In genomic region chr11:53839663-53840642, GRCm38 (mm10) we compare ENCODE assay signal across 12 mouse cellular contexts. TPM values are rescaled to one million over a fixed set of nuclear protein-coding genes. Genes with fewer than 3 reads are reported as not detected.
DNase-seq lines count a peak whose midpoint lies in the region; ATAC-seq lines count a peak whose summit lies in the region.
"Had no signal": no experiment of that assay in that cellular context is flagged by ENCODE, and none has a peak within 500 bp of the region (broad histone marks: within the 10 kb centered on the region; RNA-seq: fewer than 3 reads in every experiment).

No protein-coding gene starts in this region.

- peak; percentile 44 for DNase-seq in gastrocnemius, postnatal 14 days
- DNase-seq in gastrocnemius, postnatal 25 days: no peak
- DNase-seq in liver (no peak), adipocyte (ENCODE audit: low spot score) (peak; percentile 54)
- peak; percentile 48 to 51 for DNase-seq in natural killer cell, adult 2 months (ENCODE audit: low spot score in 2 of 2)
- no peak for DNase-seq in cerebellum, postnatal 4 days (ENCODE audit: low spot score in 2 of 2)
- DNase-seq in ovary, postnatal 36 days (ENCODE audit: low spot score): no peak
- DNase-seq: cerebellum, adult 2 months had no signal

- no peak overlapping the region for H3K9ac ChIP-seq in liver, embryonic 16.5 days (ENCODE audit: low read depth, low read length)
- H3K9ac ChIP-seq: limb, embryonic 12.5 days; neural tube, embryonic 15.5 days had no signal

- peak; percentile 35; the same call in 1 of the 2 replicates for ATAC-seq in liver, embryonic 16.5 days (ENCODE audit: low read depth)
- ATAC-seq: hindbrain, embryonic 16.5 days had no signal

- no peaks in the 10 kb centered on the region for H3K27me3 ChIP-seq in liver, embryonic 16.5 days (ENCODE audit: control insufficient read depth, insufficient read depth, low read depth, low read length)
- H3K27me3 ChIP-seq: limb, embryonic 12.5 days; neural tube, embryonic 15.5 days had no signal

- intact Hi-C loops in gastrocnemius, postnatal 14 days (cut with DNase I; ENCODE audit: low total_unique reads): no loop called here

- H3K4me3 ChIP-seq in liver, embryonic 16.5 days (ENCODE audit: low read depth, low read length): no peak overlapping the region
- H3K4me3 ChIP-seq: limb, embryonic 12.5 days; neural tube, embryonic 15.5 days had no signal

- H3K9me3 ChIP-seq in liver, embryonic 16.5 days (replicated peaks; ENCODE audit: control insufficient read depth, low read length): no peaks in the 10 kb centered on the region
- H3K9me3 ChIP-seq: limb, embryonic 12.5 days; neural tube, embryonic 15.5 days had no signal

- no peaks in the 10 kb centered on the region for H3K36me3 ChIP-seq in liver, embryonic 16.5 days (ENCODE audit: control insufficient read depth, insufficient read depth)
- H3K36me3 ChIP-seq: limb, embryonic 12.5 days; neural tube, embryonic 15.5 days had no signal

- H3K4me1 ChIP-seq in liver, embryonic 16.5 days (ENCODE audit: control insufficient read depth, low read depth, low read length): no peaks in the 10 kb centered on the region; the same call in 1 of the 2 replicates
- H3K4me1 ChIP-seq: neural tube, embryonic 15.5 days had no signal

- H3K4me2 ChIP-seq in liver, embryonic 16.5 days (ENCODE audit: low read depth, low read length): no peak overlapping the region
- H3K4me2 ChIP-seq: limb, embryonic 12.5 days; neural tube, embryonic 15.5 days had no signal

- H3K27ac ChIP-seq in liver, embryonic 16.5 days (ENCODE audit: low read length): no peak overlapping the region
- H3K27ac ChIP-seq: limb, embryonic 12.5 days; neural tube, embryonic 15.5 days had no signal

- whole genome bisulfite sequencing in liver, embryonic 16.5 days (ENCODE audit: insufficient replicate concordance): 42% methylated on average over 8 of the region's 8 CpGs

RNA-seq across cellular contexts. Expression of gene Gm12216, which starts 19.1 kb away (rescaled TPM):
- total RNA-seq in gastrocnemius, postnatal 14 days (2021): 1 to 10 TPM; 2.1 to 3.7 TPM
- 1 to 10 TPM; 2.0 TPM for total RNA-seq in gastrocnemius, postnatal 25 days (2021)
- polyA plus RNA-seq in liver, embryonic 16.5 days (2015; fragmentation: Nextera tagmentation; extraction: Ambion mirVana): 0.08 and 0.44 TPM in 2 replicates

RNA-seq across cellular contexts. Expression of gene Slc22a5, which starts 51.5 kb away (rescaled TPM):
- total RNA-seq in gastrocnemius, postnatal 14 days (2021): 10 to 100 TPM; 11.1 to 11.2 TPM
- 10 to 100 TPM; 10.6 to 10.7 TPM for total RNA-seq in gastrocnemius, postnatal 25 days (2021)
- polyA plus RNA-seq in liver, embryonic 16.5 days (2015; fragmentation: Nextera tagmentation; extraction: Ambion mirVana): 2.4 and 2.6 TPM in 2 replicates

Comparison
In these comparisons a context has a peak if more than half of its experiments do, and no peak if none do; other contexts are left out.
1. DNase-seq: peak in gastrocnemius, postnatal 14 days (single experiment), adipocyte (single experiment) and natural killer cell, adult 2 months (2 of 2); none in gastrocnemius, postnatal 25 days (single experiment), liver (single experiment), cerebellum, postnatal 4 days (0 of 2) and ovary, postnatal 36 days (single experiment).